Mouse (Mus musculus) forebrain, embryonic 14.5 days (tissue): ENCODE results near the gene Ptgds. TPM values are rescaled to one million over a fixed set of nuclear protein-coding genes. Genes with fewer than 3 reads are reported as not detected.

Experiments used
- ATAC-seq: fragments of 200-750 bp; cut with Nextera tagmentation; 2 replicates; pipeline ENCODE4 v1.8.0; 2017; ENCODE audit warnings: mild to moderate bottlenecking, moderate library complexity
- DNase-seq: peaks from one replicate; pipeline ENCODE4 v3.0.0-alpha.2; 2015; ENCODE audit warnings: low spot score
- H3K27ac ChIP-seq: fragments of 300-500 bp; sonication (generic); 2 replicates; pipeline ENCODE4 v1.5.1; 2014; ENCODE audit warnings: low read depth, mild to moderate bottlenecking, control low read depth, low read length, moderate library complexity
- H3K27me3 ChIP-seq: fragments of 300-500 bp; sonication (generic); replicated peaks from 2 replicates; pipeline ENCODE4 v1.6.1; 2014; ENCODE audit warnings: low read length, control low read depth, mixed read lengths; ENCODE audit not compliant: control insufficient read depth, insufficient read depth
- H3K36me3 ChIP-seq: fragments of 300-500 bp; sonication (generic); 2 replicates; pipeline ENCODE4 v1.6.1; 2014; ENCODE audit warnings: low read length, control low read depth; ENCODE audit not compliant: control insufficient read depth, insufficient read depth
- H3K4me1 ChIP-seq: fragments of 300-500 bp; sonication (generic); 2 replicates; pipeline ENCODE4 v1.6.1; 2014; ENCODE audit warnings: antibody characterized with exemption, low read length, control low read depth; ENCODE audit not compliant: control insufficient read depth, insufficient read depth
- H3K4me2 ChIP-seq: fragments of 300-500 bp; sonication (generic); 2 replicates; pipeline ENCODE4 v1.6.1; 2014; ENCODE audit warnings: mild to moderate bottlenecking, control low read depth, low read length
- H3K4me3 ChIP-seq: fragments of 300-500 bp; sonication (generic); 2 replicates; pipeline ENCODE4 v1.5.1; 2014; ENCODE audit warnings: low read depth, low read length, control low read depth
- H3K9ac ChIP-seq: fragments of 300-500 bp; sonication (generic); 2 replicates; pipeline ENCODE4 v1.6.1; 2014; ENCODE audit warnings: mild to moderate bottlenecking, low read length, control low read depth, moderate library complexity
- H3K9me3 ChIP-seq: fragments of 300-500 bp; sonication (generic); replicated peaks from 2 replicates; pipeline ENCODE4 v1.6.1; 2016; ENCODE audit warnings: low read length, control low read depth, mixed read lengths; ENCODE audit not compliant: control insufficient read depth
- WGBS: fragments of 180-500 bp; shearing (Covaris S2); extraction: QIAGEN DNeasy Blood & Tissue Kit; methylation state at CpG from one replicate; pipeline ENCODE4 v1.1.7; 2014; 5-methylcytosine and 5-hydroxymethylcytosine counted together
- microRNA-seq: library from miRNA; unstranded; fragments of <30 nt; microRNA quantifications from one replicate; pipeline ENCODE4, GENCODE M21; 2016
- polyA plus RNA-seq: library from polyadenylated mRNA; unstranded; fragments of >200 nt; fragmentation: Nextera tagmentation; extraction: Ambion mirVana; gene quantifications from 2 replicates; pipeline ENCODE4 v1.2.1, GENCODE M21; 2014

The Ptgds gene
- polyA plus RNA-seq, 1 experiment from 2014 or later: 170 TPM

- H3K27ac ChIP-seq: no peak overlapping the region
- WGBS: 31% methylated on average over 5 of the region's 5 CpGs
These were observed 43.1 kb downstream of the Ptgds start for GRCm38 (mm10) chr2:25426721-25427191.

GRCm38 (mm10) chr2:25425481-25425880, 44.4 kb downstream of the Ptgds start:
- H3K4me2 ChIP-seq: no peak overlapping the region
- H3K9ac ChIP-seq: peak overlapping the region; percentile 35; the same call in 1 of the 2 replicates
- DNase-seq: peak; percentile 18
- 53% methylated on average over 27 of the region's 27 CpGs for WGBS
- ATAC-seq: no peak
- peaks cover 13% of the 10 kb centered on the region for H3K4me1 ChIP-seq
- no peaks in the 10 kb centered on the region; the same call in 1 of the 2 replicates for H3K27me3 ChIP-seq
- H3K27ac ChIP-seq: no peak overlapping the region
- no peaks in the 10 kb centered on the region for H3K36me3 ChIP-seq
- H3K4me3 ChIP-seq: no peak overlapping the region
- H3K9me3 ChIP-seq: no peaks in the 10 kb centered on the region

More at GRCm38 (mm10) chr2:25426721-25427191, 43.1 kb downstream of the Ptgds start:
- ATAC-seq: peak; percentile 25; the same call in 1 of the 2 replicates
- H3K4me1 ChIP-seq: peaks cover 16% of the 10 kb centered on the region
- H3K9me3 ChIP-seq: no peaks in the 10 kb centered on the region
- peak; percentile 86 for DNase-seq
- H3K27me3 ChIP-seq: no peaks in the 10 kb centered on the region; the same call in 1 of the 2 replicates
- H3K36me3 ChIP-seq: no peaks in the 10 kb centered on the region
- H3K4me2 ChIP-seq: no peak overlapping the region
- H3K4me3 ChIP-seq: no peak overlapping the region
- no peak overlapping the region for H3K9ac ChIP-seq

GRCm38 (mm10) chr2:25423626-25424025, 46.2 kb downstream of the Ptgds start:
- no peak for DNase-seq
- 83% methylated on average over 1 of the region's 1 CpGs for WGBS
- Histone ChIP-seq H3K4me3 (no peak overlapping the region), H3K9ac (no peak overlapping the region), H3K4me1 (no peaks in the 10 kb centered on the region; the same call in 1 of the 2 replicates), H3K27ac (no peak overlapping the region), H3K9me3 (no peaks in the 10 kb centered on the region), H3K36me3 (no peaks in the 10 kb centered on the region), H3K4me2 (no peak overlapping the region), H3K27me3 (no peaks in the 10 kb centered on the region; the same call in 1 of the 2 replicates)
- no peak for ATAC-seq

GRCm38 (mm10) chr2:25422587-25423410, 47.0 kb downstream of the Ptgds start, which contains the start of gene Fut7:
Gene Fut7 (plus strand): TSS chr2:25423267.
- Histone ChIP-seq H3K27ac (no peak within 1 kb of the TSS), H3K4me3 (no peak within 1 kb of the TSS), H3K4me1 (no peaks in the 10 kb centered on the region), H3K36me3 (no peaks in the 10 kb centered on the region), H3K9me3 (no peaks in the 10 kb centered on the region), H3K27me3 (no peaks in the 10 kb centered on the region; the same call in 1 of the 2 replicates), H3K9ac (no peak within 1 kb of the TSS), H3K4me2 (no peak within 1 kb of the TSS)
- WGBS: 70% methylated on average over 17 of the region's 17 CpGs
- ATAC-seq (no peak), DNase-seq (no peak)

GRCm38 (mm10) chr2:25421896-25422295, 48.0 kb downstream of the Ptgds start:
- H3K36me3 ChIP-seq: no peaks in the 10 kb centered on the region
- DNase-seq (peak; percentile 80), ATAC-seq (peak; percentile 58)
- H3K4me1 ChIP-seq: no peaks in the 10 kb centered on the region
- no peak overlapping the region for H3K4me3 ChIP-seq
- no peak overlapping the region for H3K4me2 ChIP-seq
- no peaks in the 10 kb centered on the region for H3K9me3 ChIP-seq
- 28% methylated on average over 3 of the region's 3 CpGs for whole genome bisulfite sequencing
- H3K27me3 ChIP-seq: no peaks in the 10 kb centered on the region; the same call in 1 of the 2 replicates
- H3K27ac ChIP-seq: no peak overlapping the region
- H3K9ac ChIP-seq: no peak overlapping the region

- Histone ChIP-seq H3K4me1 (no peaks in the 10 kb centered on the region), H3K36me3 (no peaks in the 10 kb centered on the region), H3K9me3 (no peaks in the 10 kb centered on the region), H3K27ac (no peak overlapping the region), H3K4me2 (no peak overlapping the region), H3K9ac (no peak overlapping the region), H3K27me3 (no peaks in the 10 kb centered on the region), H3K4me3 (no peak overlapping the region)
- no peak for DNase-seq
- ATAC-seq: no peak
- WGBS: 8% methylated on average over 3 of the region's 3 CpGs
These were observed 52.4 kb downstream of the Ptgds start for GRCm38 (mm10) chr2:25417426-25417825.

Small RNAs within 50 kb of the gene (microRNA-seq; reads per million reads assigned to microRNA genes)
- not detected for gene Mir3087

Other genes starting within 250 kb of the Ptgds start
- 392 and 409 TPM in 2 replicates for gene Tubb4b, start 245.3 kb downstream of the Ptgds start, polyA plus RNA-seq
- gene Slc34a3, start 235.7 kb downstream of the Ptgds start, polyA plus RNA-seq: 0.10 TPM in 1 of 2 replicates, not detected in the other
- gene Rnf224, start 233.3 kb downstream of the Ptgds start, polyA plus RNA-seq: not detected in 2 replicates
- gene Rnf208, start 227.8 kb downstream of the Ptgds start, polyA plus RNA-seq: 67.4 and 98.5 TPM in 2 replicates
- not detected in 2 replicates for gene Cysrt1, start 227.6 kb downstream of the Ptgds start, polyA plus RNA-seq
- gene AL732309.1, start 223.2 kb downstream of the Ptgds start, polyA plus RNA-seq: 4.7 and 6.0 TPM in 2 replicates
- gene Tmem203, start 214.6 kb downstream of the Ptgds start, polyA plus RNA-seq: 14.7 and 17.4 TPM in 2 replicates
- 6.6 and 9.9 TPM in 2 replicates for gene Tprn, start 207.4 kb downstream of the Ptgds start, polyA plus RNA-seq
- 258 and 281 TPM in 2 replicates for gene Ssna1, start 197.6 kb downstream of the Ptgds start, polyA plus RNA-seq
- 105 and 123 TPM in 2 replicates for gene Anapc2, start 197.6 kb downstream of the Ptgds start, polyA plus RNA-seq
- not detected in 2 replicates for gene Tmem210, start 181.9 kb downstream of the Ptgds start, polyA plus RNA-seq
- gene Lrrc26, start 180.1 kb downstream of the Ptgds start, polyA plus RNA-seq: 0.25 TPM in 1 of 2 replicates, not detected in the other
- 17.0 and 21.1 TPM in 2 replicates for gene Grin1, start 150.9 kb downstream of the Ptgds start, polyA plus RNA-seq
- gene Man1b1, start 137.7 kb downstream of the Ptgds start, polyA plus RNA-seq: 69.5 and 87.7 TPM in 2 replicates
- gene Dpp7, start 113.7 kb downstream of the Ptgds start, polyA plus RNA-seq: 21.3 and 21.4 TPM in 2 replicates
- 5.8 and 7.8 TPM in 2 replicates for gene Uap1l1, start 104.4 kb downstream of the Ptgds start, polyA plus RNA-seq
- 27.8 and 28.9 TPM in 2 replicates for gene Sapcd2, start 97.7 kb downstream of the Ptgds start, polyA plus RNA-seq
- 1.9 and 2.5 TPM in 2 replicates for gene Entpd2, start 74.2 kb downstream of the Ptgds start, polyA plus RNA-seq
- 263 and 331 TPM in 2 replicates for gene Npdc1, start 70.7 kb downstream of the Ptgds start, polyA plus RNA-seq
- gene Fut7, start 46.8 kb downstream of the Ptgds start, polyA plus RNA-seq: 0.21 TPM in 1 of 2 replicates, not detected in the other
- 6.7 and 11.9 TPM in 2 replicates for gene Abca2, start 41.3 kb downstream of the Ptgds start, polyA plus RNA-seq
- gene Clic3, start 13.2 kb downstream of the Ptgds start, polyA plus RNA-seq: 1.1 and 2.2 TPM in 2 replicates
- gene Paxx, start 9.0 kb downstream of the Ptgds start, polyA plus RNA-seq: 93.2 and 101 TPM in 2 replicates
- not detected in 2 replicates for gene Lcn12, start 23.9 kb upstream of the Ptgds start, polyA plus RNA-seq
- 77.9 and 102 TPM in 2 replicates for gene Fbxw5, start 30.7 kb upstream of the Ptgds start, polyA plus RNA-seq
- gene C8g, start 31.7 kb upstream of the Ptgds start, polyA plus RNA-seq: 4.0 and 4.1 TPM in 2 replicates
- gene Traf2, start 76.9 kb upstream of the Ptgds start, polyA plus RNA-seq: 26.7 and 29.4 TPM in 2 replicates
- gene Edf1, start 87.8 kb upstream of the Ptgds start, polyA plus RNA-seq: 369 and 370 TPM in 2 replicates
- 0.84 and 2.2 TPM in 2 replicates for gene Mamdc4, start 104.8 kb upstream of the Ptgds start, polyA plus RNA-seq
- 168 and 216 TPM in 2 replicates for gene Phpt1, start 105.2 kb upstream of the Ptgds start, polyA plus RNA-seq
- gene Ajm1, start 111.7 kb upstream of the Ptgds start, polyA plus RNA-seq: 2.2 and 4.2 TPM in 2 replicates
- 47.9 and 55.0 TPM in 2 replicates for gene Rabl6, start 138.5 kb upstream of the Ptgds start, polyA plus RNA-seq
- 0.18 and 0.30 TPM in 2 replicates for gene Ccdc183, start 147.6 kb upstream of the Ptgds start, polyA plus RNA-seq
- 27.9 and 32.8 TPM in 2 replicates for gene Tmem141, start 152.0 kb upstream of the Ptgds start, polyA plus RNA-seq
- gene Fcna, start 158.0 kb upstream of the Ptgds start, polyA plus RNA-seq: 2.0 and 3.7 TPM in 2 replicates
- gene Lcn8, start 183.1 kb upstream of the Ptgds start, polyA plus RNA-seq: not detected in 2 replicates
- gene Lcn5, start 187.9 kb upstream of the Ptgds start, polyA plus RNA-seq: not detected in 2 replicates
- not detected in 2 replicates for gene Lcn6, start 206.7 kb upstream of the Ptgds start, polyA plus RNA-seq
- gene Lcn10, start 212.7 kb upstream of the Ptgds start, polyA plus RNA-seq: not detected in 2 replicates
- not detected in 2 replicates for gene Obp2a, start 230.0 kb upstream of the Ptgds start, polyA plus RNA-seq
- gene Bmyc, start 236.7 kb upstream of the Ptgds start, polyA plus RNA-seq: 86.4 and 108 TPM in 2 replicates